Mouse (Mus musculus) adipocyte (in vitro differentiated cells): ENCODE data around the gene Rap1a.

Experiments used
- DNase-seq: peaks from one replicate; pipeline ENCODE4 v3.0.0-alpha.2; 2016; ENCODE audit warnings: low spot score

Rap1a gene

GRCm38 (mm10) chr3:105801191-105802166, at the start of gene Rap1a:
Gene Rap1a, minus strand, starts transcription at chr3:105801336.
- DNase-seq, result peak; percentile 75

- DNase-seq, result no peak
Measured at GRCm38 (mm10) chr3:105846294-105847069, 45.3 kb upstream of the Rap1a start.

DNA sequence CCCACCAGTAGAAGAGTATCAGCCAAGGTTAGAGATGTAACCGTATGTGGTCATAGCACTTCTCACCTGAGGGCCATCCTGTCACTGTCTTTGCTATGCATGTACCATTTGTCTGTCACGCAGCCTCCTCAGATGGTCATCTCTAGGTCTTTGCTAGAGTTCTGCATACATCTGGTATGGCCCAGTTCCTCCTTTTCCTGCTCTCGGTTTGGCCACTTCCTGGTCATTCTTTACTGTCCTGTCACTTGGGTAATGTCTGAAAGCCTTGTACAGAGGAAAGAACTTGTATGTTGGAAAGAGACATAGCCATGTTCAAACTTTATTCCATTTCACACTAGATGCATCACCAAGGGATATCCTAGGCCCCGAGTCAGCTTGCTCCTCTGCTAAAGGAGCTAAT, 38.7 kb upstream of the Rap1a start:
- DNase-seq, result no peak

GRCm38 (mm10) chr3:105838655-105839054, 37.5 kb upstream of the Rap1a start:
- DNase-seq, result no peak

GRCm38 (mm10) chr3:105836883-105837282, 35.7 kb upstream of the Rap1a start:
- DNase-seq, result no peak

GRCm38 (mm10) chr3:105835875-105836274, 34.7 kb upstream of the Rap1a start:
- DNase-seq, result no peak

DNA sequence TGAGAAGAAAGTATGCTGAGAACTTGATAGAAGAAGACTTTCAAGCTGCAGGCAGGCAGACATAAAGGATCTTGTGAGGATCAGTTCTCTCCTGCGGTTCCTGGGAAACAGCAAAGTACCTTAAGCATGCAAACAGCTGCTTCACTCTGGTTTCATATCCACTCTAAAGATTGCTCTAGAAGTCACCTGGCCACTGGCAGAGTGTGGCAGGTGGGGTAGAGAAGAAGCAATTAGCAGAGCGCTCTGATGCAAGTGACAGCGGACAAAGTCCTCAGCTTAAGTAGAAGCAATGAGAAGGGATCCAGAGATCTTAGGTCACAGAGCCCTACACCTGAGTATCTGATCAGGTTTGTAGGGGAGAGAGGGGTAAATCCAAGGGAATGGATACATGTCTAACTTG, 30.4 kb upstream of the Rap1a start:
- no peak for DNase-seq

GRCm38 (mm10) chr3:105825501-105826161, 24.5 kb upstream of the Rap1a start:
- DNase-seq, result peak; percentile 58

GRCm38 (mm10) chr3:105824704-105825103, 23.6 kb upstream of the Rap1a start:
- no peak for DNase-seq

GRCm38 (mm10) chr3:105824103-105824502, 23.0 kb upstream of the Rap1a start:
- DNase-seq, result no peak

DNA sequence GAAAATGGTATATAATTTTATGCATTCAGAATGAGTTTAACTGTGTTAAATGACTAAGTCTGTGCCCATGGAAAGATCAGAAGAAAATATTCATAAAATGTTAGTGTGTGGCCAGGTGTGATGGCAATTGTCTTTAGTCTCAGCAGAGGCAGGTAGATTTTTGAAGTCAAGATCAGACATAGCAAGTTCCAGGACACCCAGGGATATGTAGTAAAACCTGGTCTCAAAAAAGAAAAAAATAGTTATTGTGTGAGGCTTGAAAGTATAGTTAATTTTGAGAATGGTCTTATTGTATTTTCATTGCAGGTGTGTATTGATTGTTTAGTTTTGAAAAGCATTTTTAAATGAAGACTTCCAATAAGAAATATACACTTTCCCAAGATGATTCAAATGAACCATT, 22.5 kb upstream of the Rap1a start:
- no peak for DNase-seq

DNA sequence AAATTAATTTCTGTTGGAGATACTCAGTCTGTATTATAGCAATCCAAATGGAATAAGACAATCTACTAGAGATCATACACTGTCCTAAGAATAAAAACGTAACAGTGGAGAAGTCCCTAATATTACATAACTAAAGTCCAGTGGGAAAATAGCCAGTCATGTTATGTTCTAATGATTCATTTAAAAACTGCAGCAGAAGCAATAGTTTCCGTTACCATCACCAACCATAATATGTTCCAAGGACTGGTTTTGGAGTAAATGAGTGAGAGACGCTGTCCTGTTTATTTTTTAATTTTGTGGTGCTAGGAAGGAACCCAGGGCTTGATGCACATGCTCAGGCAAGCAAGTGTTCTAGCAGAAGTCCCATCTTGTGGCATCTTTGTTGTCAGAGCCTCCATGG, 20.4 kb upstream of the Rap1a start:
- no peak for DNase-seq

DNA sequence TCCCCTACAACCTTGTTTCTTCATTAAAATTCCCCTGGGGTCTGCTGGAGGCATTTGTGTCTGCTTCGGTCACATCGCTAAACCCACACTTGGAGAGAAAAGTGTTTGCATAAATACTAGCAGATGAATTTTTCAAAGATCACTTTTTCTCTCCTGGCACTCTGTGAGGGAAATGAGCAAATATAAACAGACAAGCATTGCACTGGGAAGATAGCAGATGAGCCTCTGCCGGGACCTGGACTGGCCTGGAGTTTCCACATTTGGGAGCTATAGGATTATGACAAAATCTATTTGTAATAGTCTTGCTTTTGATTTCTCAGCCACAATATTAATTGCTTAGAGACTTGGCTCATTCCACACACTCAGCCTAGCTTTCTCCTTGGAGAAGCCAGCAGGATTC, 19.1 kb upstream of the Rap1a start:
- DNase-seq, result no peak

DNA sequence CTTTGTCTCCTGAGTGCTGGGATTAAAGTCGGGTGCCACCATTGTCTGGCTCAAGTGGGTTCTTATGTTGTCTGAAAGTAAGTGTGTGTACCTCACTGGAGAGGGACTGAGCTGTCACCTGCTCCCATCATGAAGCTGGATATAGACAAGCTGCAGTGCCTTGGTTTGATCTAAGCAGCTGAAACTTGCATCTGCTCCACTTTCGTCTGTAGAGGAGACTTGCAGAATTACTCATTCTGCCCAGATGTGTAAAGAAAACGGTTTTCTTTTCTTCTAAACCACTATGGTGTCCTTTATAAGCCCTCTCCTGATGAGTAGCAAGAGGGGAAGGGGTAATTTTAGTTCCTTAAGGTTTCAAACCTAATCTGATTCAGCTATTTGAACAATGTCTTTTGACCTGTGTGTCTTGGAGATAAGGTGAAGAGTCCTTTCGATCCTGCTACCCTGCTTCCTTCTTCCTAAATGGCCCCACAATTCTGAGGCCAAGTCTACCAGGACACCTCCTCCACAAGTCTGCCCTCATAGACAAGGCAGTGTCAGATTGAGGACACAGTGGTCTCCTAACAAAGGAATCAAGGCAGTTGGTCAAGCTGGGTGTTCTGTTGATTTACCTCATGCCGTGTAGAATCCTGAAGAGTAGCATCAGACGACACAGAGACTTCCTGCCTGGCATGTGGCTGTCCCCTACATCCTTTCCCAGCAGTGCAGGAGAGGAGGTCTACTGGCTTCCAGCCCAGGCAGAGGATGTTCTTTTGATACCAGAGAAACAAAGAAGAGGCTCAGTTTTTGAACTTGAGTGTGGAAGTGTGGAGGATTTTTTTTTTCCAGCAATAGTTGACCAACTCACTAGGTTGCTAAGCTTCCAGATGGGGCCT, 17.2 kb upstream of the Rap1a start:
- no peak for DNase-seq

DNA sequence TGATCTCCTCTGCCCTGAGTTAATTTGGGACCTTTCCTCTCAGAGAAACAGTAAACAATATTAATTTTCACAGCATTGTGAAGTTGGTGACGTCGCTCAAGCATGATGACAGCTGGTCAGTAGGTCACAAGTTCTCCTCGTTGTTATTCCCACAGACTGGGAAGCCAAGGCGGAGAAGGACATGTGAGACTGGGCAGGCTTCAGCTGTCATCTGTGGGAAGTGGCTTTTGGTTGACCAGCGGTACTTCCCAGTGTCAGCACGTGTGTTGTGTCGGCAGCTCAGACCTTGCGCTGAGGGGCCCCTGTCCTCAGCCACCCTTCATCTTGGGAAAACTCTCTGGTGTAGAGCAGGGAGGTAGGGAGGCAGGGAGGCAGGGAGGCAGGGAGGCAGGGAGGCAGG, 15.0 kb upstream of the Rap1a start:
- peak; percentile 35 for DNase-seq

- DNase-seq, result no peak
Measured at GRCm38 (mm10) chr3:105815236-105815904, 14.2 kb upstream of the Rap1a start.

DNA sequence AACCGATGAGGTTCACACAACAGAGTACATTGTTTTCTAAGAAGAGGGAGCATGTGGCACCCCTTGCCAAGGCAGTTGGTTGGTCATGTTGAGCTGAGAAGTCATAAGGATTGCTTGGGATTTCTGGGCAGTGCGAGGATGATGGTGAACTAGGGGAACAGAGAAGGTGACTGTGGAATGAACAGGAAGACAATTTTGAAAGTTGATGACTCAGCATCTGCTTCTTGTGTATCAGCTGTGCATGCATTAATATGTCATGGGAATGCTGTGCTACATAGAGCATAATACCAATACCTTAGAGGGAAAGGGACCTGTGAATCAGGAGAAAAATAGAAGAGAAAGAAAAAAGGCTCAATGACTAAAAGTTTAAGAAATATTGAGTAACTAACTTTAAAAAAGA, 10.0 kb upstream of the Rap1a start:
- no peak for DNase-seq

- DNase-seq, result no peak
Measured at GRCm38 (mm10) chr3:105808179-105809037, 7.3 kb upstream of the Rap1a start.

- no peak for DNase-seq
Measured at GRCm38 (mm10) chr3:105807672-105808071, 6.5 kb upstream of the Rap1a start.
